Mouse (Mus musculus) liver, embryonic 12.5 days (tissue): ENCODE results near the gene Zfp60. TPM values are rescaled to one million over a fixed set of nuclear protein-coding genes. Genes with fewer than 3 reads are reported as not detected.
"Not testable (repeated sequence)": the region's sequence is repeated elsewhere in the genome, so short reads cannot be mapped to it uniquely, and the experiment has no call there.

ENCODE experiments used
- ATAC-seq: fragments of 200-750 bp; cut with Nextera tagmentation; 2 replicates; pipeline ENCODE4 v1.8.0; 2017; ENCODE audit warnings: moderate number of reproducible peaks, mild to moderate bottlenecking, moderate library complexity
- H3K27ac ChIP-seq: fragments of 300-500 bp; sonication (generic); 2 replicates; pipeline ENCODE4 v1.5.1; 2016; ENCODE audit warnings: mild to moderate bottlenecking
- H3K27me3 ChIP-seq: fragments of 300-500 bp; sonication (generic); replicated peaks from 2 replicates; pipeline ENCODE4 v1.6.1; 2016; ENCODE audit warnings: mild to moderate bottlenecking, moderate library complexity
- H3K36me3 ChIP-seq: fragments of 300-500 bp; sonication (generic); 2 replicates; pipeline ENCODE4 v1.6.1; 2016; ENCODE audit warnings: mild to moderate bottlenecking, moderate library complexity
- H3K4me1 ChIP-seq: fragments of 300-500 bp; sonication (generic); 2 replicates; pipeline ENCODE4 v1.6.1; 2016
- H3K4me2 ChIP-seq: fragments of 300-500 bp; sonication (generic); 2 replicates; pipeline ENCODE4 v1.6.1; 2016; ENCODE audit warnings: mild to moderate bottlenecking, moderate library complexity
- H3K4me3 ChIP-seq: fragments of 300-500 bp; sonication (generic); 2 replicates; pipeline ENCODE4 v1.5.1; 2016; ENCODE audit warnings: mild to moderate bottlenecking, moderate library complexity
- H3K9ac ChIP-seq: fragments of 300-500 bp; sonication (generic); 2 replicates; pipeline ENCODE4 v1.6.1; 2016; ENCODE audit warnings: mild to moderate bottlenecking, moderate library complexity
- H3K9me3 ChIP-seq: fragments of 300-500 bp; sonication (generic); replicated peaks from 2 replicates; pipeline ENCODE4 v1.6.1; 2016; ENCODE audit warnings: mild to moderate bottlenecking, moderate library complexity
- WGBS: fragments of 180-500 bp; shearing (Covaris S2); methylation state at CpG from one replicate; pipeline ENCODE4 v1.1.7; 2016; ENCODE audit not compliant: insufficient replicate concordance; 5-methylcytosine and 5-hydroxymethylcytosine counted together
- polyA plus RNA-seq: library from polyadenylated mRNA; unstranded; fragments of >200 nt; fragmentation: Nextera tagmentation; extraction: Ambion mirVana; gene quantifications from 2 replicates; pipeline ENCODE4 v1.2.1, GENCODE M21; 2016

Gene Zfp60
- polyA plus RNA-seq, 1 experiment from 2014 or later: 8.0 TPM

DNA sequence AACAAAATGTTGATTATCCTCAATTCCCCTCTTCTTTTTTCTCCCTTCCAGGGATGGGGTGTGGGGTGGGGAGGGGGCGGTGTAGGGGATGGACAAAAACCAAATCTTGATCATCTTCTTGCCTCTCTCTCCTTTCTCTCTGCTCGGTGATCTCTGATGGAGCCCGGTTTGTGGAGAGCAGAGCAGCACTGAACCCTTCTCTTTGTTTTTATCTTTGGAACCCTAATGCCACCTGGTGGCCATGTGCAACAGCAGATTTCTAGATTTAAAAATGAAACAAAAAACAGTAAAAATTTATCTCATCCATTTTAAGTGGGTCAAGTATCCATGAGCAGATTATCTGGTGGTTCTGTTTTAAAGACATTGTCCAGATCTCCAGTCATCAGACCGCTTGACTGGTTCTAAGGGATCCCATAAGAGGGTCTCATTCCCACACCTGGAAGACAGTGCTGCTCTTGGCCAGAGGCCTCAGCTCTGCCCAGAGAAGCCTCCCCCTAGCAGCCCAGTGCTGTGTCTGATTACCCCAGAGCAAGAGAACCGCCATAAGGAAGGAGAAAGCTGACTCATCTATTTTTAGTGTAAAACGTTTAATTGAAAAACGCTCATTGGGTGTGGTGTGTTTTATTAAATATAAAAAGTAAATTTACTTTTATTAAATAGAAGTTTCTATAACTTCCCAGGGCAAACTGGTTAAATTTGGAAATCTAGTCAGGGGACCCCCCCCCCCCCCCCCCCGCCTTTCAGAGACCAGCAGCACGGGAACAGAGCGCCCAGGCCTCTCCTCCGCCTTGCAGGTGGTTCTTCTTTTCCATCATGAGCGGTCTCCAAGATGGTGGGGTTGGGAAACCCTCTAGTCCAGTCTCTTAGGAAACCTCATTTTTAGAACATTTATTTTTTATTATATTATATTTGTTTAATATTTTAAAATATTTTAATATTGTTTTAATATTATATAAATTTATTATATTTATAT lies 5.3 kb upstream of the Zfp60 start:
- 36% methylated on average over 12 of the region's 12 CpGs for WGBS
- H3K27me3 ChIP-seq: no peaks in the 10 kb centered on the region
- no peak overlapping the region for H3K4me3 ChIP-seq
- H3K27ac ChIP-seq: no peak overlapping the region
- no peaks in the 10 kb centered on the region for H3K36me3 ChIP-seq
- no peak overlapping the region for H3K4me2 ChIP-seq
- ATAC-seq: no peak
- no peak overlapping the region for H3K9ac ChIP-seq
- H3K9me3 ChIP-seq: no peaks in the 10 kb centered on the region
- peaks cover 2% of the 10 kb centered on the region; the same call in 1 of the 2 replicates for H3K4me1 ChIP-seq

GRCm38 (mm10) chr7:27727471-27727870 lies 3.7 kb upstream of the Zfp60 start:
- H3K27ac ChIP-seq: no peak overlapping the region
- no peak overlapping the region for H3K4me2 ChIP-seq
- WGBS: 63% methylated on average over 2 of the region's 2 CpGs
- H3K9me3 ChIP-seq: no peaks in the 10 kb centered on the region
- peaks cover 13% of the 10 kb centered on the region for H3K4me1 ChIP-seq
- no peaks in the 10 kb centered on the region for H3K27me3 ChIP-seq
- ATAC-seq: no peak
- no peak overlapping the region for H3K9ac ChIP-seq
- no peaks in the 10 kb centered on the region for H3K36me3 ChIP-seq
- H3K4me3 ChIP-seq: no peak overlapping the region

- ATAC-seq: no peak
- WGBS: 16% methylated on average over 12 of the region's 12 CpGs
These were observed 757 bp downstream of the Zfp60 start for GRCm38 (mm10) chr7:27731946-27732345.

GRCm38 (mm10) chr7:27732508-27732907 lies 1.3 kb downstream of the Zfp60 start:
- Histone ChIP-seq H3K27me3 (no peaks in the 10 kb centered on the region), H3K4me3 (peak overlapping the region; percentile 75), H3K4me2 (peak overlapping the region; percentile 95), H3K4me1 (peaks cover 31% of the 10 kb centered on the region), H3K27ac (no peak overlapping the region), H3K9me3 (no peaks in the 10 kb centered on the region), H3K9ac (peak overlapping the region; percentile 41; the same call in 1 of the 2 replicates), H3K36me3 (0 out of 2 replicates have a peak, but pooled peaks cover 6% of the 10 kb centered on the region)
- no peak for ATAC-seq
- WGBS: 80% methylated on average over 6 of the region's 6 CpGs

More at GRCm38 (mm10) chr7:27731946-27732345, 757 bp downstream of the Zfp60 start:
- H3K9me3 ChIP-seq: no peaks in the 10 kb centered on the region
- no peaks in the 10 kb centered on the region for H3K27me3 ChIP-seq
- H3K4me1 ChIP-seq: peaks cover 31% of the 10 kb centered on the region
- H3K4me2 ChIP-seq: peak overlapping the region; percentile 95
- peak overlapping the region; percentile 78 for H3K9ac ChIP-seq
- H3K4me3 ChIP-seq: peak overlapping the region; percentile 75
- peak overlapping the region; percentile 92 for H3K27ac ChIP-seq
- 0 out of 2 replicates have a peak, but pooled peaks cover 6% of the 10 kb centered on the region for H3K36me3 ChIP-seq

DNA sequence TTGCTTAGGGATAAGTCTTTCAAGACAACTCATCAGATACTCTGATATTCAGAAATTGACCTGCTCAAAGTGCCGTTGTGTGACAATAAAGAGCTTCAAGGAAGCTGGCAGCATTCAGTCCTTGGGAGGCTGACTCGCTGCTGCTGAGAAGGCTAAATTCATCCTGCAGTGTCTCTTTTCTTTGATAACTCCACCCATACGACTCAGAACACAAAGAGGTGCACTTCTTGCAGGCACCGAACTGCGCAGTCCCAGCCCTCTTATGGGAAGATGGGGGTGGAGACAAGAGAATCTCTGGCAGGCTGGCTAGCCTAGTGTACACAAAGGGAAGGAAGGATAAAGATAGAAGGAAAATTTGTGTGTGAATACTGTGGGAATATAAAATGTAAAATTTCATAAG lies 4.3 kb downstream of the Zfp60 start:
- Histone ChIP-seq H3K4me2 (no peak overlapping the region), H3K4me3 (no peak overlapping the region), H3K36me3 (peaks cover 27% of the 10 kb centered on the region), H3K27ac (no peak overlapping the region), H3K9ac (no peak overlapping the region), H3K27me3 (no peaks in the 10 kb centered on the region), H3K4me1 (peaks cover 31% of the 10 kb centered on the region), H3K9me3 (no peaks in the 10 kb centered on the region)
- WGBS: 75% methylated on average over 5 of the region's 5 CpGs
- no peak for ATAC-seq

GRCm38 (mm10) chr7:27756351-27757047 lies 25.3 kb downstream of the Zfp60 start:
- H3K27ac ChIP-seq: no peak overlapping the region
- H3K9me3 ChIP-seq: 0 out of 2 replicates have a peak, but pooled peaks cover 4% of the 10 kb centered on the region
- no peaks in the 10 kb centered on the region for H3K4me1 ChIP-seq
- H3K27me3 ChIP-seq: no peaks in the 10 kb centered on the region
- ATAC-seq: no peak
- WGBS: 54% methylated on average over 5 of the region's 5 CpGs
- no peak overlapping the region for H3K4me2 ChIP-seq
- peaks cover 2% of the 10 kb centered on the region for H3K36me3 ChIP-seq
- H3K9ac ChIP-seq: no peak overlapping the region
- no peak overlapping the region for H3K4me3 ChIP-seq

- Histone ChIP-seq H3K4me2 (no peak overlapping the region), H3K4me1 (no peaks in the 10 kb centered on the region), H3K36me3 (no peaks in the 10 kb centered on the region), H3K27ac (no peak overlapping the region), H3K9me3 (0 out of 2 replicates have a peak, but pooled peaks cover 4% of the 10 kb centered on the region), H3K27me3 (no peaks in the 10 kb centered on the region), H3K9ac (no peak overlapping the region), H3K4me3 (no peak overlapping the region)
- WGBS: 85% methylated on average over 3 of the region's 3 CpGs
- ATAC-seq: no peak
These were observed 25.8 kb downstream of the Zfp60 start for GRCm38 (mm10) chr7:27757048-27757375.

DNA sequence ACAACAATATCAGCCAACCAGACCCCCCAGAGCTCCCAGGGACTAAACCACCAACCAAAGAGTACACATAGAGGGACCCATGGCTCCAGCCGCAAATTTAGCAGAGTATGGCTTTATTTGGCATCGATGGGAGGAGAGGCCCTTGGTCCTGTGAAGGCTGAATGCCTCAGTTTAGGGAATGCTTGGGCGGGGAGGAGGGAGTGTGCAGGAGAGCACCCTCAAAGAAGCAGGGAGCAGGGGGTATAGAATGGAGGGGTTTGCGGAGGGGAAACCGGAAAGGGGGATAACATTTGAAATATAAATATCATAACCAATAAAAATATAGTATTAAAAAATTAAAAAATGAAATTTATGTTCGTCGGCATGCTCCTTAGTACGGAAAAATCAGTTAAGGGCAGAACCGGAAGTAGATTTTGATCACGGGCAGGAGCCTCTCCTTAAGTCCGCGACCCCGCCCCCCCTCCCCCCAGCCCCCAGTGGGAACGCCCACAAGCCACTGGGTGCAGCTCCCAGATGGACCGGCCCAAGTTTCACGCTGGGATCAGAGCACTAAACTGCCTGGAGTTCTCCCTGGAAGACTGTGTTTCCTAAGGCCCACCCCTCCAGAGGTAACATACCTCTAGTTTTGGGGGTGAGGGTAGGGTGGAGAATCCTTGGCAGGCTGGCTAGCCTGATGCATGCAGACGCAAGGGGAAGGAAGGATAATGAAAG lies 34.1 kb downstream of the Zfp60 start:
- H3K27me3 ChIP-seq: no peaks in the 10 kb centered on the region
- peak overlapping the region; percentile 33 for H3K9ac ChIP-seq
- H3K36me3 ChIP-seq: no peaks in the 10 kb centered on the region
- H3K27ac ChIP-seq: no peak overlapping the region
- no peaks in the 10 kb centered on the region for H3K4me1 ChIP-seq
- peak overlapping the region; percentile 58 for H3K4me2 ChIP-seq
- ATAC-seq: no peak
- 9% methylated on average over 17 of the region's 17 CpGs for WGBS
- peak overlapping the region; percentile 25 for H3K4me3 ChIP-seq
- no peaks in the 10 kb centered on the region for H3K9me3 ChIP-seq

GRCm38 (mm10) chr7:27789306-27789705 lies 58.1 kb downstream of the Zfp60 start:
- no peak for ATAC-seq
- Histone ChIP-seq H3K9ac (no peak overlapping the region), H3K9me3 (peaks cover 11% of the 10 kb centered on the region; the same call in 1 of the 2 replicates), H3K4me2 (no peak overlapping the region), H3K4me1 (no peaks in the 10 kb centered on the region), H3K4me3 (no peak overlapping the region), H3K27ac (no peak overlapping the region), H3K36me3 (no peaks in the 10 kb centered on the region), H3K27me3 (no peaks in the 10 kb centered on the region)
- WGBS: 61% methylated on average over 5 of the region's 5 CpGs

DNA sequence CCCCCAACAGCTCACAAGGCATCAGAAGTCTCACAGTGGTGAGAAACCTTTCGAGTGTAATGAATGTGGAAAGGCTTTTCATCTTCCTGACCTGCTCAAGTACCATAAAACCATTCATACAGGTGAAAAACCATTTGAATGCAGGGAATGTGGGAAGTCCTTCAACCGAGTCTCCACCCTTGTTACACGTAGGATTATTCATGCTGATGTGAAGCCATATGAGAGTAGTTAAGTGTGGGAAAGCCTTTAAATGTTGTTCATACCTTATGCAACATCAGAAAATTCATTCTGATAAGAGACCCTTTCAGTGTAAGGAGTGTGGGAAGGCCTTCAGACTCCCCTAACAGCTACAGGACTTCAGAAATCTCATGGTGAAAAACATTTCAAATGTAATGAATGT lies 62.7 kb downstream of the Zfp60 start:
- not testable (repeated sequence) for H3K27ac ChIP-seq, H3K4me3 ChIP-seq, H3K27me3 ChIP-seq, H3K9ac ChIP-seq, H3K9me3 ChIP-seq, H3K36me3 ChIP-seq, H3K4me2 ChIP-seq, H3K4me1 ChIP-seq, ATAC-seq
- 59% methylated on average over 3 of the region's 3 CpGs for WGBS

DNA sequence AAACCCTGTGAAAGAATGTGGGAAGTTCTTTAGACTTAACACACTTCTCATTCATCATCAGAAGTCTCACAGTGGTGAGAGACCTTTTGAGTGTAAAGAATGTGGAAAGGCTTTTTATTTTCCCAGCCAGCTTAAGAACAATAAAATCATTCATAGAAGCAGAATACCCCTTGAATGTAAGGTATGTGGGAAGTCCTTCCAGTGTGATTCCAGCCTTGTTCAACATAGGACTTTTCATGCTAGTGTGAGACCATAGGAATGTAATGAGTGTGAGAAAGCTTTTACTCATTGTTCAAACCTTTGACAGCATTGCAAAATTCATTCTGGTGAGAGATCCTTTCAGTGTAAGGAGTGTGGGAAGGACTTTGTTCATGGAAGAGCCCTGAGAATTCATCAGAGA lies 63.4 kb downstream of the Zfp60 start:
- Histone ChIP-seq H3K4me2 (no peak overlapping the region), H3K9me3 (peaks cover 5% of the 10 kb centered on the region; the same call in 1 of the 2 replicates), H3K27ac (no peak overlapping the region), H3K27me3 (no peaks in the 10 kb centered on the region), H3K4me3 (no peak overlapping the region), H3K4me1 (0 out of 2 replicates have a peak, but pooled peaks cover 6% of the 10 kb centered on the region), H3K9ac (no peak overlapping the region), H3K36me3 (no peaks in the 10 kb centered on the region)
- no peak for ATAC-seq
